Mouse (Mus musculus) heart, adult 2 months (tissue): ENCODE data around the gene Cdh4.

Source experiments
- CTCF ChIP-seq: fragments of 200-600 bp; IDR thresholded peaks from 2 replicates; pipeline ENCODE4 v1.8.1; 2022; ENCODE audit warnings: antibody characterized with exemption, mild to moderate bottlenecking, moderate library complexity
- EP300 ChIP-seq: fragments of 200-500 bp; IDR thresholded peaks from 2 replicates; pipeline ENCODE4 v1.6.1; 2011; ENCODE audit warnings: low read depth, low read length, control low read depth; ENCODE audit not compliant: insufficient read depth
- POLR2A ChIP-seq: fragments of 200-500 bp; IDR thresholded peaks from 2 replicates; pipeline ENCODE4 v1.6.1; 2011; ENCODE audit warnings: mild to moderate bottlenecking, low read depth, low read length, control low read depth; ENCODE audit not compliant: insufficient read depth

DNA sequence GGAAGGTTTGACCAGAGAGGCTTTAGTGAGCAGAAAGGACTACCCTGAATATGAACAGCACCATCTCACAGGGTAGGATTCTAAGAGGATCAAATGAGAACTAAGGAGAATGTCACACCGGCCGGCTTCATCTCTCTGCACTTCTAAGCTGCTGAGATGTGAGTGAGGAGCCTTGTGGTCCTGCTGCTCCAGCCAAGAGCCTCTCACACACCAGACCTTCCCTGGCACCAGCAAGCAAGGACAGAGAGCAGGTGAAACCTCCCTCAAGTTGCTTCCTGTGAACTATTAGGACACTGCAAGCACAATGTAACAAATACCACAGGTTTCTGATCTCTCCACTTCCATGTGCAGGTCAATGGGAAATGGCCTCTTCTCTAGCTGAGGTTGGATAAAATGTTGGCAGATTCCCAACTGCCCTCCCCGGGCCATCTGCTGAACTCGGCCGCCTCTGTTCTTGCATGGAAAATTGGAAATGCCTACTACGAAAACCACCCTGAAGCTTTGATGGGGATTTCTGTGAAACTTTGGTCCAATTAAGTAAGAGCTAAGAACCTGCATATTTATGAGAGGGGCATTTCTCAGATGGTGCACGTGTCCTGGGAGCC, 88.3 kb downstream of the Cdh4 start:
- TF ChIP-seq CTCF (no peak), POLR2A (no peak), EP300 (no peak)
